Mouse (Mus musculus): ENCODE data around the gene Usp20.

Usp20 gene

DNA sequence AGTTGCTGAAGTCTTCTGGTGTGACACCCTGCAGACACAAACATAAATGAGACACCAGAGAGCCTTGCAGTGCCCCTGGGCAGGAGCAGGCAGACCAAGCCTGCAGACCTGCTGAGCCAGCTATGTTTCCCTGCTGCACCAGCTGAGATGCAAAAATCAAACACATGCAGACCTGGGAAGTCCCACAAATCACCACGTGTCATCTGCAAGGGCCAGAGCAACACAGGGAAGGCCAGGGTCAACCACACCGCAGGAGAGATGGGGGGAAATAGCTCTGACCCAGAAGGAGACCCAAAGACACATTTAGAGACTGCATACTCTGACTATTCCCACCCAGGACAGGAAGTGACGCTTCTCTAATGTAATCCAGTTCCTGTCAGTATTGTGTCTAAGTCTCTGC is 58.4 kb downstream of the Usp20 start:
- no peak for DNase-seq (ENCODE audit: low spot score)

DNA sequence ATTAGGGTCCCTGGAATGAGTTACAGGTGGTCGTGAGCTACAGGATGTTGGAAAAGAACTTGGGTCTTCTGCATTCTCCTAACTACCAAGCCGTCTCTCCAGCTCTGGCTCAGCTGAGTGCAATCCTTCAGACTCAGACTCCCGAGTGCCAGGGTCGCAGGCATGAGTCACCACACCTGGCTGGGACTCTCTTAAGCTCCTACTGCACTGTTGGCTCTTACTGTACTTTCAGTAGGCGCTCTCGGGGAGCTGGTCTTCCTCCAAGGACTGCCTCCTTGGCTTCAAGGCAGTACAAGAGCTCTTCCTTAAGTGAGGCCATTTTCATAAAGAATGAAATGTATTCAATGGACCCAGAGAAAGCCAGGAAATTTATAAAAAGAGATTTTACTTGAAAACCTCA is 59.3 kb downstream of the Usp20 start:
- no peak for DNase-seq (ENCODE audit: low spot score)

DNA sequence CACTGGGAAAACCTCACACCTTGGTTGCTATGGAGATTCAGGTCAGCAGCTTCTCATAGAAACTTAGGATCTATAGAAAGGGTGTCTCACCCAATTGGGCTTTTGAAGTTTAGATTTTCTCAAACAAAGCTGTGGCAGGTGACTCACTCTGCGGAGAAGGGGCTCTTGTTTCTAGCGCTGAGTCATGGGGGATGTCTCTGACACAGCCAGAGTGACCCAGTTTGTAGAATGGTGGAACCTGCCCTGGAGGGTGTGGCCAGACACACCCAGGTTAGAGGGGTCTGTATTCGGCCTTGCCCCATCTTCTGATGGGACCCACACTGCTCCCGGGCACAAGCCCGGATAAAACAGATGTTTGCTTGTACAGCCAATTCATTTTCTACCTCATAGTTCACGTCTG is 60.8 kb downstream of the Usp20 start:
- no peak for DNase-seq (ENCODE audit: low spot score)

DNA sequence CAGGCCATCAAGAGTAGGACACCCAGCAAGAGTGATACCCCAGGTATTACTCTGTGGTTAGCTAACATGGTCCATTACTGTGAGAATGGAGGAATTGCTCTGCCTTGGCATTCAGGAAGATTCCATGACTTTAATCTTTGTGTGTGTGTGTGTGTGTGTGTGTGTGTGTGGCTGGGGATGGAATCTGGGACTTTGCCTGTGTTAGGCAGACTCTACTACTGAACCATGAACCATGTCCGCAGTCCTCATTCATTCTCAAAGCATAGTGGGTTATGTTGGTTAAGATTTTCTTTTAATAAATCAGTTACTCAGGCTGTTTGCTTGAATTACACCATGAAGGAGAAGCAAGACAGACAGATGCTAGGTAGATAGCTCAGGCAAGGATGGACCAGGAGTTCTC is 61.8 kb downstream of the Usp20 start:
- DNase-seq (ENCODE audit: low spot score): no peak

DNA sequence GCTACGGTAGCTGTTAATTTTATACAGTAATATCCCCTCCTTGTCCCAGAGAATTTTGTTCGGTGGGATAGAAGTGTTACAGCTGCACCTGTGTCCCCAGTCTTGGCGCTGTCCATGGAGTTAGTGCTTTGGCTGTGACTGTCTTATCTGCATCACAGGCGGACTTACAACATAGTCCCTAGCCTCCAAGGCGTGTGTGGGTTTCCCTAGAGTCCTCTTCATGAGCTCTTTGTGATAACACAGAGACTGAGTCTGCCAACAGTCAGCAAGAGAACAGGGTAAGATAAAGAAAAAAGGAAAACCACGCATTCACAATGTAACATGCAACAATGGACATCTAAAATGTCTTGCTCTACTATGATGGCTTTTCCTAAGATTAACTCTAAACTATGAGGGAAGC is 66.0 kb downstream of the Usp20 start:
- no peak for DNase-seq (ENCODE audit: low spot score)

DNA sequence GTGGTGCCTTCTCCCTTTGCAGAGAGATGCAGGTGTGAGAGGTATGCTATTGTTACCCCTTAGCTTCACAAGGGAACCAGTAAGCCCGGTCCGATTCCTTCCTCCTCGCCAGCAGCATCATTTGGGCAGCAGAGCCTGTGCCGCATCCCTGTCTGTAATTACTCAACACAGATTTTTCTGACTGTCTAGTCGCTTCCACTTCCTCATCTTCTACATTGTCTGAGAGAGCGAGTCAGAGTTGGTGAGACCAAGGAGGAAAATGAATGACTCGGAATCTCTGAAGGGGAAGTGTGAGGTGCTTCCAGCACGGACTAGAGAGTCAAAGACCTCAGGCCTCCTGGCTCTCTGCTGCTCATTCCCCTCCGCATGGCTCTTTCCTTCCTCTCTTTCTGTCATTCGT is 70.4 kb downstream of the Usp20 start:
- peak; percentile 41 for DNase-seq (ENCODE audit: low spot score)

DNA sequence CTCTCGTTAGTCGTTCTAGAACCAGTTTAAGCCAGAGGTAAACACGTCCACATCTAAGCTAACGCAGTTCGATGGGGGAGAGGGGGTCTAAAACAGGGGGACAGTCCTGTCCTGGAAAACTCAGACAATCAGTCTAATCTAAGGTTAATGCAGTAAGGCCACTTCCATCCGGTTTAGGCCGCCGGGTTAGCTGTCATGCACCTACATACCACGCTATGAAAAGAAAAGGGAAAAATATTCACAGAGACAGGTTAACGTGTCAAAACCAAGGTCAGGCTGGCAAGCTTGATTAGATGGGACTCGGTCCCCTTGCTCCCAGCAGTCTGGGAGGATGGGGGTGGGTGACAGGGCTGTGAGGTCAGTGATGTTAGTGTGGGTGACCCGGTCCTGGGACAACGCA is 71.3 kb downstream of the Usp20 start:
- DNase-seq (ENCODE audit: low spot score): no peak

DNA sequence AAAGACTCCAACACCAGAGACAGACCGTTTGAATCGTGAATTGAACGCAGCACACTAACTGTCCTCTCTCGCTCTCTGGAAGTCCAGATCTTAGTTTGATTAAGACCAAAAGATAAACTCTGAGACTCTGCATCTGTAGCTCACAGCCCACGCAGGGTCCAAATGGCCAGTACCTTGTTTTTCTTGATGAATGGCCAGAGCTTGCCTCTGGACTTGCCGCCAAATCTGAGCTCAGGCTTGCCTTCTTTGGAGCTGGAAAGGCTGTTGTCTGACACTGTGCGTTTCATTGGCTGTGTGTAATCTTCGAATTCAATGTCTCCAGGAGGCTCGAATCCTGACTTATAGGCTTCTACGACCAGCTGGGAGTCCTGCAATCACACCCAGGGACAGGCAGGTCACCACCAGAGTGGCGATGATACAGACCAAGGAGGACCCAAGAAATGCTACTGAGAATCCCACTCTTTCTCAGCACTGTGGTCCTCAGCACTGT is 71.8 kb downstream of the Usp20 start:
- DNase-seq (ENCODE audit: low spot score): no peak

DNA sequence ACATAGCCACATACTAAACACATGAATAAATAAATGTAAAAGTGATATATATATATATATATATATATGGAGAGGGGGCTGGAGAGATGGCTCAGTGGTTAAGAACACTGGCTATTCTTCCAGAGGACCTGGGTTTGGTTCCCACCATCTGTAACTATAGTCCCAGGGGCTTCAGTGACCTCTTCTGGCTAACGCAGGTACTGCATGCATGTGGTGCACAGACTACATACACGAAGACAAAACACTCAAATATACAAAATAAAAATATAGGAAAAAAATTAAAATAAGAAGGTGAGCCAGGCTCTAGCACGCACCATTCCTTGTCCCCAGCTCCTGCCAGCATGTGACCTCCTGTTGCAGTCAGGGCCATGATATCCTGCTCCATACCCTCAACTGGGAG is 74.0 kb downstream of the Usp20 start:
- DNase-seq (ENCODE audit: low spot score): no peak

DNA sequence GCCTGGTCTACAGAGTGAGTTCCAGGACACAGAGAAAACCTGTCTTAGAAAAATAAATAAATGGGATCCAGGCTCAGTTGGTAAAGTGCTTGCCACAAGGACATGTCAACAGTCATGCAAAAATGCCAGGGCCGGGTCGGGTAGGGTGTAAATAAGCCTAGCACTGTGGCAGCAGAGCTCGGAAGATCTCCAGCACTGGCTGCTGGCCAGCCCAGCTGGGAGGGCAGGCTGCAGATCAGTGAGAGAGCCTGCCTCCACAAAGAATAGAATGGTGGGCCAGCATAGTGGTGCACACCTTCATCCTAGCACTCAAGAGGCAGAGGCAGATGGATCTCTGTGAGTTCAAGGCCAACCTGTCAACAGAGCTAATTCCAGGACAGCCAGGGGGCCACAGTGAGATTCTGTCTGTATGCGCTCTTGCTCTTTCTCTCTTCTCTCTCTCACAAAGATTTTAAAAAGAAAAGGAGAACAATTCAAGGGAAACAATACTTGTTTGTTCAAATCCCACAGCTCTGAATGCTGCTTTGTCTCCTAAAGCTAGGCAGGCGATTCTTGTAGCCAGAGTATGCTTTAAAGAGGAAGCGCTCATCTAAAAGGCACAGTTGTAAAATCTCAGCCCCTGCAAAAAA is 75.6 kb downstream of the Usp20 start:
- DNase-seq (ENCODE audit: low spot score): peak; percentile 63

DNA sequence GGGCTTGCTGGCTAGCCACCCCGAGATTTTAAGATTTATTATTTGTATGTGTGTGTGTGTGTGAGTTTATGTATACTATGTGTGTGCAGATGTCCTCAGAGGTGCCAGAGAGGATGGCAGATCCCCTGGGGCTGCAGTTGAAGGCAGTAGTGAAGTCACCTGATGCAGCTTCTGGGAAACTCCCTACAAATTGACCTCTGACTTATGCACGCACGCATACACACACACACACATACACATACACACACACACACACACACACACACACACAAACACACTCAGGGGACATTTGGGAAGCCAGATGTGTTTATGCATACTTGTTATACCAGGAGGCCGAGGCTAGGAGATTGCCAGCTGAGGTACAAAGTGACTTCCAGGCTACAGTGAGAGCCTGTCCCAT is 76.4 kb downstream of the Usp20 start:
- no peak for DNase-seq (ENCODE audit: low spot score)

DNA sequence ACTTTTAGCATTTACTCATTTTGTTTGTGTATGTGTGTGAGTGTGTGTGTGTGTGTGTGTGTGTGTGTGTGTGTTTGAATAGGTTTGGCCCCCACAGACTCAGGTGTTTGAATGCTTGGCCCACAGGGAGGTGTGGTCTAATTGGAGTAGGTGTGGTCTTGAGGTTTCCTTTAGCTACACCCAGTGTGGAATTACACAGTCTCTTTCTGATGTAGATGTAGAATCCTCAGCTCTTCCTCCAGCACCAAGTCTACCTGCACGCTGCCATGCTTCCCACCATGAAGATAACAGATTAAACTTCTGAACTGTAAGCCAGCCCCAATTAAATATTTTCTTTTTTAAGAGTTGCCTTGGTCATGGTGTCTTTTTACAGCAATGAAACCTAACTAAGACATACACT is 78.2 kb downstream of the Usp20 start:
- no peak for DNase-seq (ENCODE audit: low spot score)

DNA sequence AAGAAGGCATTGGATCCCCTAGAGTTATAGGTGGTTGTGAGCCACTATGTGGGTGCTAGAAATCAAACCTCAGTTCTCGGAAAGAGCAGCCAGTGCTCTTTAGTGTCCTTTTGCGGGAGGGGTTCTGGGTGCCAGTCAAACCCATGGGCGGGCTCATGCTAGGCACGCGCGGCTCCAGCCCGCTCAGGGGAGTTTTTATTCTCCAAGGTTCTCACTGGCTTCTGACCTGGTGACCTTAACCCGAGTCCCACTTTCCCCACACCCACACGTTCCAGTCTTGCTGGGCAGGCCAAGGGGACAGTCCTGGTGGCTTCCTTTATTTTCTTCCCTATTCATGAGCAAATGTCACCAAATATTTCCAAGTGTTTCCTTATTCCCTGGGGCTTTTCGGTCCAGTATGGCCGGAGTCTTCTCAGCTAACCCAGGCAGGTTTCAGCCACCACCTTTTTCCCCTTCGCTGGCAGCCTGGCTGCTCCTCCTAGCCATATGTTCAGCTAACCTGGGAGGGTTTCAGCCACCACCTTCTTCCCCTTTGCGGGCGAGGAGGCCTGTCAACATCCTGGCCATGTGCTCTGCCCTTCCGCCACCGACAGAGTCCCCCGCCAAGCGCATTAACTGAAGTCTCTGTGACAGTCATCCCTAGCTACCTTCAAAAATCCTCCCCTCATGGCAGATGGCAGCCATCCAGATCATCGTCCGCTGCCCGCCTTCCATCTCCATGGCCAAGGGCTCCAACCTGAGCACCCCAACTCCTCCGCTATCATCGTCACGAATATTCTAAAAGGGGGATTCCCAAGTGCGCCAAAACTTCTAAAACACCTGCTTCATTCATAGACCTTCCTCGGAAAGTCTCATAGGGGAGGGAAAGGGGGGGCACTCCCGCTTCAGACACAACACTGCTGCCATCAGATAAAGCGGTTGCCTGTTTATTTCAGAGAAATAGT is 79.0 kb downstream of the Usp20 start:
- no peak for DNase-seq (ENCODE audit: low spot score)

DNA sequence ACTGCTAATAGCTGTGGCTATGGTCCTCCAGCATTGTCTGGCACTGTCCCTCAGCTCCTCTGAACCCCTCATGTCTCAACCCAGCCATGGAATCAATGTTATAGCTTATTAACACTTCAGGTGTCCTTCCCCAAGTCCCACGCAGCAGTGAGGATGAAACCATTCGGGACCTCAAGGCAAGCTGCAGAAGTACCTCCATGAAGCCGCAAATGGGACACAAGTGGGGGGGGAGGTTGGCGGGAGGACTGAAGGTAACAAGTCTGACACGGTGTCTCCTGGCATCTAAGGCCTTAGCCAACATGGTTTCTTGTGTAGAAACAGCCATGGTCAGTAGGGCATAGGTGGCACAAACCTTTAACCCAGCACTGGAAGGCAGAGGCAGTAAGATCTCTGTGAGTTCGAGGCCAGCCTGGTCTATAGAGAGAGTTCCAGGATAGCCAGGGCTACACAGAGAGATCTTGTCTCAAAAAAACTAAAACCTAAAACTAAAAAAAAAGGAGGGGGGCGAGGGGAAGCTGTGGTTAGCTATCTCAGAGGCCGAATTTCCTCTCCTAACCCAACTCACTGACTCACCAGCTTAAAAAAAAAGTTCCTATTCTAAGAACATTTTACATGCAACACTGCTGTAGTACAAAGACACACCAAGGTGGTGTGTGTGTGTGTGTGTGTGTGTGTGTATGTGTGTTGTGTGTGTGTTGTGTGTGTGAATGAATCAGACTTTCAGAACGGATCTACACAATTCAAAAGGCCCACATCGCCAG is 80.0 kb downstream of the Usp20 start:
- DNase-seq (ENCODE audit: low spot score): no peak

DNA sequence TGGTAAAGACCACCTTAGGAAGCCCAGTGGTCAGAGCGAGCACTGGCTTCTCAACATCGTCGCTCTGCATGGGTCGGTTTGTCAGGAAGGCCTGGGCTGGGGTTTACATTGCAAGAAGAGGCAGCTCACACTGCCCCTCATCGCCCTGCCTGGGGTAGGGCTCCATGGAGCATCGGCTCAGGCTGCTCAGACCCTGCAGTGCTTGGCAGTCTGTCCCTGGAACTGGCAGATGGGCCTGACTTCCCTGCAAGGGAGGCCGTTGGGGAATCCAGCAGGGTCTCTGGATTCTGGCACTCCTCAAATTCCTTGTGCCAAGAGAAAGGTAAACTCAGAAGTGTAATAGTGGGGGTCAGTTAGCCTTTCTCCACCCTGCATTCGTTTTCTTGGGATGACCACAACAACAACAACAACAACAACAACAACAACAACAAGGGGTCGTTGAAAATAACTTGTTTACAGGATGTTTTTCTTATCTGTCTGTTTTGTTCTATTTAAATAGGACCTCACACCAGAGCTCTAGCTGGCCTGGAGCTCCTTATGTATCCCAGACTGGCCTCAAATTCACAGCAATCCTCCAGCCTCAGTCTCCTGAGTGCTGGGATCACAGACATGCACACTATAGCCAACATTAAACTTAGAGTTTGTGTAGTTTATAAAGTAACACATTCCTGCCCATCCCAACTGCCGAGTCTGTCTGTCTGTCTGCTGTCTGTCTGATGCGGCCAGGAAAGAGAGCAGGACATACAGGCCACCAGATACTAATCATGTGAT is 84.1 kb downstream of the Usp20 start:
- DNase-seq (ENCODE audit: low spot score): no peak

DNA sequence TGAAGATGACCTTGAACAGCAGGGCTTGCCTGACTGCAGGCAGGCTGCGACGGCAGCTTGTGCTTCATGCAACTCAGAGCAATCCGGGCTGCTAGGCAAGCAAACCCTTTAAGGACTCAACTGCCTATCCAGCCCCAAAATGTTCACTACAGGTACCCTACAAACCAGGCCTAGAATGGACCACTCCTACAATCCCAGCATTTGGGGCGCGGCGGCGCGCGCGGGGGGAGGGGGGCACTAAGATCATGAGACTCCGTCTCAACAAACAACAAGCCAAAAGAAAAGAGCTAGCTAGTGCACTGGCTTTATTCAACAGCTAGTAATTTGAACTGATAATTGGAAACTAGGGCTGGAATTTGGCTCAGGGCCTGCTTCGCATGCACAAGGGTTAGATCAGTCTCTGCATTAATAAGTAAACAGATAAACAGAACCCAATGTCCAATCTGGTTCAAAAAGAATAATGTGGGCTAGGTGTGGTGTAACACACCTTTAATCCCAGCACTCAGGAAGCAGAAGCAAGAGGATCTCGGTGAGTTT is 85.0 kb downstream of the Usp20 start:
- DNase-seq (ENCODE audit: low spot score): no peak

DNA sequence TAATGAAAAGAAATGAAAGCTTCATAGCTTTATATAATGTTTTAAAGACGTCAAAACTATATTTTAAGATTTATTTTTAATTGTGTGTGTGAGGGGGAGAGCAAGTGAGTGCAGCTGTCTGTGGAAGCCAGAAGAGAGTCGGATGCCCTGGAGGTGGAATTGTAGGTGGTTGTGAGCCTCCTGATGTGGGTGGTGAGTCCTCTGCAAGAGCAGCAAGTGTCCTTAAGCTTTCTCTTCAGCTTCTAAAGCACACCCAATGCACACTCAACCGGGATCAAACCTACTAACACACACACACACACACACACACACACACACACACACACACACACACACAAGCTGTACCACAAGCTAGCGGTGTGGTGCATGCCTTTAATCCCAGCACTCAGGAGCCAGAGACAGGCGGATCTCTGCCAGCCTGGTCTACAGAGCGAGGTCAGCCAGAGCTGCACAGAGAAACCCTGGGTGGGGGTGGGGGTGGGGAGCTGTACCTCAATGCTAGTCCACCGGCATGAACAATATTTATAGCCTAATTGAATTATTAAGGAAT is 85.7 kb downstream of the Usp20 start:
- no peak for DNase-seq (ENCODE audit: low spot score)

DNA sequence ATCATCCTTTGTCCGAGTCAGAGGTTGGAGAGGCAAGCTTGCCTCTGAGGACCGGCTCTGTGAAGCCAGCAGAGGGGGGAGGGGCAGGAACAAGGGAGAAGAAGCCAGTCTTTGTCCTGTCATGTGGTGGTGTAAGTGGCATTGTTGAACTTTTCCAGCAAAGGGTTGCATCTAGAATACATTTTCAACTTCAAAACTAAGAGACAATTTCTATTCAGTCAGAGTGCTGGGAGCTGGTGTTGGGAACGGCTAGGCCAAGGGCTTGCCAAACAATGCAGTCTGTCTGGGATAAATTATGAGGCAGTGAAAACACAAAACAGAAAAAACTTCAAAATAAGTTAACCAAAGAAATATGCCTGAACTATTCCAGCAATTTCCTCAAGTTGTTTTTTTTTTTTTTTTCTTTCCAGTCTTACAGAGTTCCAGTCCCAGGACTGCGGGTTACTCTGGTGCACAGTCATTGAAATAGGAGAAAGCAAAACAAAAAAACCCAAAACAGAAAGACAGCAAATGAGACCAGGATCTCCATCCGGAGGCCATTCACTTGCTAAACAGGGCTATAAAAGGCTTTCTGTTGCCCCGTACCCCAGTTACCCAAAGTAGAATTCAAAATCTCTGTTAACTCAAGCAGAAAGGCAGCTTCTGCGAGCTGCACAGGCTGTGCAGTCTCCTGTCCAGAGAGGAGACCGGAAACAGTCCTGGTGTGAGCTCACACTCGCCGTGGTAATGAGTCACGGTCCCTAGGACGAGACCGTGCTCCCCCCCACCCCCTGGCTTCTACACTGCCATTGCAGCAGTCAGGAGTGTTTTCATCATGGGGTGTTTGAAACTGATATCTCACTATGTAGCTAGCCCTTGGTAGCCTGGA is 86.4 kb downstream of the Usp20 start:
- peak; percentile 77 for DNase-seq (ENCODE audit: low spot score)

DNA sequence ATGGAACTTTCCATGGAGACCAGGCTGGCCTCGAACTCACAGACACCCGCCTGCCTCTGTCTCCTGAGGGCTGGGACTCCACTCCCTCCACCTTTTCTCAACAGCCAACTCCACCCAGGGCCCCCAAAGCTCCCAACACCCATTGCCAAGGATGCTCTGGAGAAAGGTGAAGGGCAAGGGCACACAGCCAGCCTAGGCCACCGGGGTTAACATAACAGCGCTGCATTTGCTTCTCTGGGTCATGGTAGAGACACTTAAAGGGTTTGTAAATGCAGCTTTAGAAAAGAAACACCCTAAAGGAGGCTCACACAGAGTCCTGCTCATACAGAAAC is 87.0 kb downstream of the Usp20 start:
- DNase-seq (ENCODE audit: low spot score): no peak

DNA sequence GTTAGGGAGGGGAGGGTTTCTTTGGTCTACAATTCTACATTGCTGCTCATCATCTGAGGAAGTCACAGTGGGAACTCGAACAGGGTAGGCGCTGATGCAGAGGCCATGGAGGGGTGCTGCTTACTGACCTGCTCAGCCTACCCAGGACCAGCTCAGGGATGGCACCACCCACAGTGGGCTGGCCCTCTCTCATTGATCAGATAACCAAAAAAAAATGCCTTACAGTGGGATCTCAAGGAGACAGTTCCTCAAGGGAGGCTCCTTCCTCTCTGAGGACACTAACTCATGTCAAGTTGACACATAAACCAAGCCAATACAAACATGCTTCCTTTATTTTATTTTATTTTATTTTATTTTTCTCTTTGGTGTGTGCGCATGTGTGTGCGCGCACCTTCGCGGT is 87.4 kb downstream of the Usp20 start:
- DNase-seq (ENCODE audit: low spot score): no peak
